ENCODE assay signal across 22 mouse cellular contexts in genomic region chr15:37065926-37066550, GRCm38 (mm10). TPM values are rescaled to one million over a fixed set of nuclear protein-coding genes. Genes with fewer than 3 reads are reported as not detected.
DNase-seq lines count a peak whose midpoint lies in the region; ATAC-seq and TF ChIP-seq lines count a peak whose summit lies in the region.
"Had no signal": no experiment of that assay in that cellular context is flagged by ENCODE, and none has a peak within 500 bp of the region (broad histone marks: within the 10 kb centered on the region; RNA-seq: fewer than 3 reads in every experiment).

No protein-coding gene starts in this region.

- no peaks in the 10 kb centered on the region for H3K4me1 ChIP-seq in forebrain, postnatal 0 days (ENCODE audit: insufficient read depth)
- no peaks in the 10 kb centered on the region for H3K4me1 ChIP-seq in forebrain, embryonic 15.5 days
- no peaks in the 10 kb centered on the region for H3K4me1 ChIP-seq in midbrain, embryonic 16.5 days (ENCODE audit: control insufficient read depth, insufficient read depth, low read length)
- no peaks in the 10 kb centered on the region for H3K4me1 ChIP-seq in midbrain, embryonic 11.5 days (ENCODE audit: control insufficient read depth, insufficient read depth, low read length)
- no peaks in the 10 kb centered on the region for H3K4me1 ChIP-seq in midbrain, postnatal 0 days (ENCODE audit: insufficient read depth, low read length)
- H3K4me1 ChIP-seq: embryonic facial prominence, embryonic 13.5 days; forebrain, embryonic 13.5 days; heart, embryonic 13.5 days; hindbrain, embryonic 12.5 days had no signal

- WGBS in forebrain, postnatal 0 days, result 78% methylated on average over 9 of the region's 9 CpGs
- WGBS in forebrain, embryonic 15.5 days, result 85% methylated on average over 9 of the region's 9 CpGs
- 79% methylated on average over 9 of the region's 9 CpGs for WGBS in midbrain, embryonic 16.5 days
- WGBS in midbrain, embryonic 11.5 days, result 84% methylated on average over 9 of the region's 9 CpGs
- WGBS in midbrain, postnatal 0 days, result 70% methylated on average over 9 of the region's 9 CpGs

- no peaks in the 10 kb centered on the region for H3K27me3 ChIP-seq in forebrain, postnatal 0 days (ENCODE audit: insufficient read depth, low read length)
- H3K27me3 ChIP-seq in forebrain, embryonic 15.5 days, result no peaks in the 10 kb centered on the region
- H3K27me3 ChIP-seq in midbrain, embryonic 16.5 days (ENCODE audit: control insufficient read depth, insufficient read depth, low read depth, low read length), result no peaks in the 10 kb centered on the region
- no peaks in the 10 kb centered on the region for H3K27me3 ChIP-seq in midbrain, embryonic 11.5 days (ENCODE audit: control insufficient read depth, insufficient read depth, low read length)
- H3K27me3 ChIP-seq in midbrain, postnatal 0 days (ENCODE audit: insufficient read depth, low read length), result no peaks in the 10 kb centered on the region
- H3K27me3 ChIP-seq: CH12.LX; embryonic facial prominence, embryonic 13.5 days; forebrain, embryonic 13.5 days; heart, embryonic 13.5 days; hindbrain, embryonic 12.5 days; Patski had no signal

- no peak for DNase-seq in forebrain, postnatal 0 days
- DNase-seq in layer of hippocampus, adult 2 months (ENCODE audit: low spot score in 2 of 2), result no peak
- no peak for DNase-seq in layer of hippocampus, adult 9-11 months
- no peak for DNase-seq in midbrain, embryonic 11.5 days (ENCODE audit: low spot score, missing footprints)
- peak; percentile 8 for DNase-seq in midbrain, postnatal 0 days (ENCODE audit: low spot score)
- DNase-seq: adrenal gland, postnatal 14 days; cerebellum, adult 8-10 months; cerebellum, postnatal 25 days; gastrocnemius, postnatal 10 days; heart, adult 2 months; heart, postnatal 4 days had no signal

- no peaks in the 10 kb centered on the region for H3K9me3 ChIP-seq in forebrain, postnatal 0 days (ENCODE audit: low read length)
- H3K9me3 ChIP-seq in forebrain, embryonic 15.5 days, result no peaks in the 10 kb centered on the region
- H3K9me3 ChIP-seq in midbrain, embryonic 16.5 days (replicated peaks; ENCODE audit: control insufficient read depth, low read length, poor library complexity, severe bottlenecking), result no peaks in the 10 kb centered on the region
- no peaks in the 10 kb centered on the region for H3K9me3 ChIP-seq in midbrain, embryonic 11.5 days (ENCODE audit: control insufficient read depth, low read length)
- no peaks in the 10 kb centered on the region for H3K9me3 ChIP-seq in midbrain, postnatal 0 days (ENCODE audit: low read length)
- H3K9me3 ChIP-seq: embryonic facial prominence, embryonic 13.5 days; forebrain, embryonic 13.5 days; heart, embryonic 13.5 days; hindbrain, embryonic 12.5 days had no signal

- peak; percentile 21; the same call in 1 of the 2 replicates for ATAC-seq in forebrain, postnatal 0 days
- no peak for ATAC-seq in forebrain, embryonic 15.5 days (replicated peaks)
- ATAC-seq in midbrain, embryonic 16.5 days, result 0 out of 2 replicates have a peak, but pooled peaks have one; percentile 30
- ATAC-seq in midbrain, embryonic 11.5 days (ENCODE audit: low FRiP score), result no peak
- ATAC-seq in midbrain, postnatal 0 days (ENCODE audit: low FRiP score), result peak; percentile 41; the same call in 1 of the 2 replicates
- ATAC-seq: activated CD4-positive, CD25-positive, alpha-beta regulatory T cell, adult 4 months; forebrain, embryonic 13.5 days; hindbrain, embryonic 16.5 days; inflammation-experienced regulatory T-cells, adult 6 months; Patski had no signal

- no peak overlapping the region for H3K4me3 ChIP-seq in forebrain, postnatal 0 days (ENCODE audit: low read depth, low read length)
- H3K4me3 ChIP-seq in forebrain, embryonic 15.5 days, result no peak overlapping the region
- no peak overlapping the region for H3K4me3 ChIP-seq in layer of hippocampus, adult 2 months
- H3K4me3 ChIP-seq in midbrain, embryonic 16.5 days (ENCODE audit: low read depth, low read length), result no peak overlapping the region
- no peak overlapping the region for H3K4me3 ChIP-seq in midbrain, embryonic 11.5 days (ENCODE audit: low read depth, low read length)
- H3K4me3 ChIP-seq in midbrain, postnatal 0 days (ENCODE audit: low read depth, low read length), result no peak overlapping the region
- H3K4me3 ChIP-seq: embryonic facial prominence, embryonic 13.5 days; forebrain, embryonic 13.5 days; heart, adult 2 months; heart, embryonic 13.5 days; hindbrain, embryonic 12.5 days had no signal

- H3K27ac ChIP-seq in forebrain, postnatal 0 days (ENCODE audit: low read depth, low read length), result no peak overlapping the region
- H3K27ac ChIP-seq in forebrain, embryonic 15.5 days (replicated peaks), result no peak overlapping the region
- H3K27ac ChIP-seq in layer of hippocampus, adult 2 months, result peak overlapping the region; percentile 67
- H3K27ac ChIP-seq in midbrain, embryonic 16.5 days (ENCODE audit: low read length), result no peak overlapping the region
- no peak overlapping the region for H3K27ac ChIP-seq in midbrain, embryonic 11.5 days (ENCODE audit: low read depth, low read length)
- H3K27ac ChIP-seq in midbrain, postnatal 0 days (ENCODE audit: low read depth, low read length), result no peak overlapping the region
- H3K27ac ChIP-seq: embryonic facial prominence, embryonic 13.5 days; forebrain, embryonic 13.5 days; heart, adult 2 months; heart, embryonic 13.5 days; hindbrain, embryonic 12.5 days had no signal

- no peak for TF ChIP-seq CTCF in forebrain, postnatal 0 days (IDR thresholded peaks at IDR 0.05; ENCODE audit: low read depth)
- no peak for TF ChIP-seq CTCF in layer of hippocampus, adult 2 months (conservative IDR thresholded peaks at IDR 0.05)
- no peak for TF ChIP-seq CTCF in midbrain, postnatal 0 days (IDR thresholded peaks at IDR 0.05)

- no peak overlapping the region for H3K4me2 ChIP-seq in forebrain, postnatal 0 days (ENCODE audit: low read depth)
- H3K4me2 ChIP-seq in forebrain, embryonic 15.5 days (replicated peaks), result no peak overlapping the region
- H3K4me2 ChIP-seq in midbrain, embryonic 16.5 days (ENCODE audit: low read length), result no peak overlapping the region
- H3K4me2 ChIP-seq in midbrain, embryonic 11.5 days, result no peak overlapping the region
- no peak overlapping the region for H3K4me2 ChIP-seq in midbrain, postnatal 0 days (ENCODE audit: low read depth, low read length, poor library complexity, severe bottlenecking)
- H3K4me2 ChIP-seq: embryonic facial prominence, embryonic 13.5 days; forebrain, embryonic 13.5 days; heart, embryonic 13.5 days; hindbrain, embryonic 12.5 days had no signal

- no peak overlapping the region for H3K9ac ChIP-seq in forebrain, postnatal 0 days
- H3K9ac ChIP-seq in forebrain, embryonic 15.5 days (replicated peaks), result no peak overlapping the region
- H3K9ac ChIP-seq in midbrain, embryonic 16.5 days (ENCODE audit: low read depth, low read length), result no peak overlapping the region
- H3K9ac ChIP-seq in midbrain, embryonic 11.5 days (ENCODE audit: low read length), result no peak overlapping the region
- no peak overlapping the region for H3K9ac ChIP-seq in midbrain, postnatal 0 days (replicated peaks; ENCODE audit: low read length, poor library complexity, severe bottlenecking)
- H3K9ac ChIP-seq: embryonic facial prominence, embryonic 13.5 days; forebrain, embryonic 13.5 days; heart, embryonic 13.5 days; hindbrain, embryonic 12.5 days had no signal

- no peaks in the 10 kb centered on the region for H3K36me3 ChIP-seq in forebrain, postnatal 0 days (ENCODE audit: insufficient read depth)
- H3K36me3 ChIP-seq in forebrain, embryonic 15.5 days, result no peaks in the 10 kb centered on the region
- no peaks in the 10 kb centered on the region for H3K36me3 ChIP-seq in midbrain, embryonic 16.5 days (ENCODE audit: control insufficient read depth, insufficient read depth, low read length)
- H3K36me3 ChIP-seq in midbrain, embryonic 11.5 days (ENCODE audit: control insufficient read depth, insufficient read depth, low read length), result no peaks in the 10 kb centered on the region
- H3K36me3 ChIP-seq in midbrain, postnatal 0 days (ENCODE audit: insufficient read depth, low read length), result no peaks in the 10 kb centered on the region
- H3K36me3 ChIP-seq: embryonic facial prominence, embryonic 13.5 days; heart, embryonic 13.5 days; hindbrain, embryonic 12.5 days had no signal

RNA-seq across cellular contexts. Expression of gene Zfp706, which starts 58.5 kb away (rescaled TPM):
- total RNA-seq in forebrain, postnatal 0 days (2014; rRNA removed), result 66.6 and 71.0 TPM in 2 replicates
- polyA plus RNA-seq in forebrain, postnatal 0 days (2015; fragmentation: Nextera tagmentation; extraction: Ambion mirVana), result 575 and 586 TPM in 2 replicates
- 473 and 523 TPM in 2 replicates for polyA plus RNA-seq in forebrain, embryonic 15.5 days (2015; fragmentation: Nextera tagmentation; extraction: Ambion mirVana)
- 100 to 1,000 TPM; 275 to 283 TPM for total RNA-seq in layer of hippocampus, adult 2 months (2021)
- polyA plus RNA-seq in midbrain, embryonic 16.5 days (2015; fragmentation: Nextera tagmentation; extraction: Ambion mirVana), result 495 and 501 TPM in 2 replicates
- 423 and 440 TPM in 2 replicates for polyA plus RNA-seq in midbrain, embryonic 11.5 days (2014; fragmentation: Nextera tagmentation; extraction: Ambion mirVana)
- 56.4 and 89.2 TPM in 2 replicates for total RNA-seq in midbrain, postnatal 0 days (2014; rRNA removed)
- 476 and 513 TPM in 2 replicates for polyA plus RNA-seq in midbrain, postnatal 0 days (2015; fragmentation: Nextera tagmentation; extraction: Ambion mirVana)

Comparison
In these comparisons a context has a peak if more than half of its experiments do, and no peak if none do; other contexts are left out.
1. ATAC-seq: peak in forebrain, postnatal 0 days (single experiment), midbrain, embryonic 16.5 days (single experiment) and midbrain, postnatal 0 days (single experiment); none in forebrain, embryonic 15.5 days (single experiment) and midbrain, embryonic 11.5 days (single experiment).